19 mouse cellular contexts compared by ENCODE assay signal in the genomic region with DNA sequence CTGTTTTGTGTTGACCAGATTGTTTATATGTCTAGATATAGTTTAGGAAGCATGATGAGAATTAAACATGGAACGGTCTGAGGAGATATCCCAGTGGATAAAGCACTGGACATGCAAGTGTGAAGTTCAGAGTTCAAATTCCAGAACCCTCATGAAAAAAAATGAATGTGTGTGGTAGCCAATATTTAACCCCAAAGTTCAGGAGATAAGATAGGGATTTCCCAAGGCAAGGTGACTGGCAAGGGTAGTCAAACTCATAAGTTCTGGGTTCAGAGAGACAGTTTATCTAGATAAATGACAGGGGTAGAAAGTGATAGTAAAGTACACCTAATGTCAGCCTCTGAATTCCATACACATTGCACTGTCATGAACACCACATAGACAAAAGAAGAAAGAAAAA.
DNase-seq lines count a peak whose midpoint lies in the region; TF ChIP-seq lines count a peak whose summit lies in the region.
"Had no signal": no experiment of that assay in that cellular context is flagged by ENCODE, and none has a peak within 500 bp of the region (broad histone marks: within the 10 kb centered on the region; RNA-seq: fewer than 3 reads in every experiment).

No protein-coding gene starts in this region.

- H3K9ac ChIP-seq in liver, adult 2 months (ENCODE audit: low read depth, low read length), result no peak overlapping the region
- H3K9ac ChIP-seq: embryonic facial prominence, embryonic 13.5 days; embryonic facial prominence, embryonic 15.5 days; forebrain, embryonic 12.5 days had no signal

- H3K27me3 ChIP-seq in kidney, adult 2 months (replicated peaks; ENCODE audit: control insufficient read depth, insufficient read depth, low read length), result no peaks in the 10 kb centered on the region
- H3K27me3 ChIP-seq in liver, adult 2 months (ENCODE audit: control insufficient read depth, insufficient read depth, low read length), result no peaks in the 10 kb centered on the region
- H3K27me3 ChIP-seq: embryonic facial prominence, embryonic 13.5 days; embryonic facial prominence, embryonic 15.5 days; forebrain, embryonic 12.5 days had no signal

- H3K4me3 ChIP-seq in kidney, adult 2 months (ENCODE audit: insufficient read depth, low read depth, low read length), result no peak overlapping the region
- no peak overlapping the region for H3K4me3 ChIP-seq in liver, adult 2 months (ENCODE audit: insufficient read depth, low read depth, low read length)
- H3K4me3 ChIP-seq: embryonic facial prominence, embryonic 13.5 days; embryonic facial prominence, embryonic 15.5 days; erythroblast, embryonic 14.5 days; forebrain, embryonic 10.5 days; forebrain, embryonic 12.5 days had no signal

- peak; percentile 41 for DNase-seq in kidney, adult 2 months
- no peak for DNase-seq in kidney, postnatal 4 days
- DNase-seq in liver, adult 2 months (ENCODE audit: extremely low read depth, low read depth, low spot score), result peak; percentile 99
- DNase-seq in liver, result no peak
- DNase-seq: adrenal gland, adult 2 months; adrenal gland, postnatal 10 days; adrenal gland, postnatal 25 days; cerebellum, adult 11 months; cerebellum, adult 18-20 months; cerebellum, adult 8-10 months; cerebellum, adult 9-11 months; cerebellum, postnatal 14 days; cerebellum, postnatal 36 days; embryo, embryonic 11 days had no signal

- H3K36me3 ChIP-seq in kidney, adult 2 months (ENCODE audit: control insufficient read depth, insufficient read depth, low read length), result no peaks in the 10 kb centered on the region
- peaks cover 51% of the 10 kb centered on the region for H3K36me3 ChIP-seq in liver, adult 2 months (ENCODE audit: control insufficient read depth, insufficient read depth, low read length)
- H3K36me3 ChIP-seq: embryonic facial prominence, embryonic 13.5 days; embryonic facial prominence, embryonic 15.5 days; forebrain, embryonic 10.5 days; forebrain, embryonic 12.5 days had no signal

- H3K79me2 ChIP-seq in liver, adult 2 months (ENCODE audit: control insufficient read depth, insufficient read depth, low read length), result no peaks in the 10 kb centered on the region

- H3K4me1 ChIP-seq in kidney, adult 2 months (ENCODE audit: control insufficient read depth, insufficient read depth, low read length), result no peaks in the 10 kb centered on the region
- H3K4me1 ChIP-seq in liver, adult 2 months (ENCODE audit: control insufficient read depth, insufficient read depth, low read length), result peaks cover 35% of the 10 kb centered on the region
- H3K4me1 ChIP-seq: embryonic facial prominence, embryonic 13.5 days; embryonic facial prominence, embryonic 15.5 days had no signal

- 48% methylated on average over 1 of the region's 1 CpGs for WGBS in kidney, adult 2 months
- WGBS in liver, adult 2 months, result 10% methylated on average over 1 of the region's 1 CpGs

- no peak for TF ChIP-seq POLR2A in kidney, adult 2 months (IDR thresholded peaks at IDR 0.05; ENCODE audit: low read depth, low read length)
- TF ChIP-seq POLR2A in liver, adult 2 months (IDR thresholded peaks at IDR 0.05; ENCODE audit: extremely low read depth, insufficient read depth, low read length), result no peak

- no peak for TF ChIP-seq CTCF in kidney, adult 2 months (conservative IDR thresholded peaks at IDR 0.05; ENCODE audit: insufficient read depth, insufficient read length, low read depth, low read length)
- TF ChIP-seq CTCF in liver, adult 2 months (IDR thresholded peaks at IDR 0.05; ENCODE audit: low read depth, low read length), result no peak

- H3K27ac ChIP-seq in kidney, adult 2 months (ENCODE audit: insufficient read depth, low read depth, low read length), result no peak overlapping the region
- H3K27ac ChIP-seq in liver, adult 2 months (replicated peaks; ENCODE audit: insufficient read depth, low read depth, low read length), result no peak overlapping the region
- H3K27ac ChIP-seq: embryonic facial prominence, embryonic 13.5 days; embryonic facial prominence, embryonic 15.5 days; forebrain, embryonic 10.5 days; forebrain, embryonic 12.5 days had no signal

Comparison
In these comparisons a context has a peak if more than half of its experiments do, and no peak if none do; other contexts are left out.
1. DNase-seq: peak in kidney, adult 2 months (single experiment) and liver, adult 2 months (single experiment); none in kidney, postnatal 4 days (0 of 2) and liver (single experiment).